Mouse (Mus musculus) liver, adult 10 weeks (tissue): ENCODE data around the gene Agr2. TPM values are rescaled to one million over a fixed set of nuclear protein-coding genes. Genes with fewer than 3 reads are reported as not detected.

Experiments
- polyA plus RNA-seq: library from polyadenylated mRNA; stranded (reverse); fragments of 350-450 nt; fragmentation: Illumina TruSeq; extraction: RNeasy Lipid Tissue Mini Kit (QIAGEN cat#74804); gene quantifications from one replicate; pipeline ENCODE4 v1.2.3, GENCODE M21; 2014; ENCODE audit warnings: low read depth, low replicate concordance

Gene Agr2
- not detected for polyA plus RNA-seq

GRCm38 (mm10) chr12:35992711-35993110 lies at the start of gene Agr2:
Gene Agr2, plus strand, starts transcription at chr12:35992907.

GRCm38 (mm10) chr12:36042348-36042778 lies 49.7 kb downstream of the Agr2 start, which contains the start of gene Tspan13:
Gene Tspan13, minus strand, starts transcription at chr12:36042500.

Other genes with a start within 250 kb of the Agr2 start
- not detected for gene Agr3, start 67.3 kb upstream of the Agr2 start, polyA plus RNA-seq
- 1.7 TPM for gene Tspan13, start 49.6 kb downstream of the Agr2 start, polyA plus RNA-seq
- 9.6 TPM for gene Ankmy2, start 164.2 kb downstream of the Agr2 start, polyA plus RNA-seq
- gene Bzw2, start 165.2 kb downstream of the Agr2 start, polyA plus RNA-seq = 7.5 TPM